Mouse (Mus musculus): Measurements from ENCODE around the gene Ralbp1.

GRCm38 (mm10) chr17:65872652-65873051 lies 12.9 kb downstream of the Ralbp1 start:
- TF ChIP-seq ZKSCAN1 (IDR thresholded peaks at IDR 0.05; ENCODE audit: low read depth, low read length) (no peak), CTCF (IDR thresholded peaks at IDR 0.05 in 2 of 3, conservative IDR thresholded peaks at IDR 0.05 in 1 of 3; ENCODE audit: control insufficient read depth in 1 of 3, insufficient read depth in 1 of 3, low read depth in 2 of 3, low read length in 3 of 3, poor library complexity in 1 of 3, severe bottlenecking in 1 of 3) (peak; percentile 58 to 65 (median 60)), POLR2A (IDR thresholded peaks at IDR 0.05; ENCODE audit: control insufficient read depth in 1 of 2, insufficient read depth in 1 of 2, low read depth in 1 of 2, low read length in 2 of 2, poor library complexity in 1 of 2) (no peak), ZNF384 (IDR thresholded peaks at IDR 0.05; ENCODE audit: low read depth, low read length) (no peak), GABPA (IDR thresholded peaks at IDR 0.05; ENCODE audit: low read depth, low read length) (no peak), MAX (IDR thresholded peaks at IDR 0.05; ENCODE audit: low read length) (no peak), E2F4 (IDR thresholded peaks at IDR 0.05; ENCODE audit: borderline replicate concordance, low read depth, low read length) (no peak), ZMIZ1 (IDR thresholded peaks at IDR 0.05; ENCODE audit: low read depth, low read length) (no peak), TBP (IDR thresholded peaks at IDR 0.05; ENCODE audit: low read depth, low read length) (no peak), EP300 (IDR thresholded peaks at IDR 0.05; ENCODE audit: low read depth in 1 of 2, low read length in 2 of 2) (no peak), CHD2 (IDR thresholded peaks at IDR 0.05; ENCODE audit: low read length) (no peak)
